Mouse (Mus musculus): ENCODE data around the gene Nrde2. TPM values are rescaled to one million over a fixed set of nuclear protein-coding genes. Genes with fewer than 3 reads are reported as not detected.

Gene Nrde2
- polyA plus RNA-seq, 1 experiment: 0.22 TPM

GRCm38 (mm10) chr12:100090750-100091149 lies 68.7 kb downstream of the Nrde2 start:
- TF ChIP-seq GATA1 (IDR thresholded peaks at IDR 0.05; ENCODE audit: low read length) (no peak), TAL1 (IDR thresholded peaks at IDR 0.05; ENCODE audit: low read length) (no peak)
- no peaks in the 10 kb centered on the region for H3K36me3 ChIP-seq (ENCODE audit: control insufficient read depth)
- no peaks in the 10 kb centered on the region for H3K27me3 ChIP-seq (ENCODE audit: control insufficient read depth)
- no peaks in the 10 kb centered on the region for H3K9me3 ChIP-seq (ENCODE audit: control insufficient read depth, low read length)
- H3K4me3 ChIP-seq (replicated peaks): no peak overlapping the region
- no peaks in the 10 kb centered on the region for H3K4me1 ChIP-seq (ENCODE audit: control insufficient read depth)

- TF ChIP-seq GATA1 (IDR thresholded peaks at IDR 0.05; ENCODE audit: low read length): no peak
- no peak for TF ChIP-seq TAL1 (IDR thresholded peaks at IDR 0.05; ENCODE audit: low read length)
- no peaks in the 10 kb centered on the region for H3K9me3 ChIP-seq (ENCODE audit: control insufficient read depth, low read length)
Measured at GRCm38 (mm10) chr12:100089265-100089664, 70.2 kb downstream of the Nrde2 start.

GRCm38 (mm10) chr12:100088026-100088425 lies 71.4 kb downstream of the Nrde2 start:
- Histone ChIP-seq H3K27me3 (ENCODE audit: control insufficient read depth) (no peaks in the 10 kb centered on the region; the same call in 1 of the 2 replicates), H3K36me3 (ENCODE audit: control insufficient read depth) (no peaks in the 10 kb centered on the region), H3K4me3 (replicated peaks) (no peak overlapping the region), H3K9me3 (ENCODE audit: control insufficient read depth, low read length) (peaks cover 2% of the 10 kb centered on the region; the same call in 1 of the 2 replicates), H3K4me1 (ENCODE audit: control insufficient read depth) (no peaks in the 10 kb centered on the region)
- TF ChIP-seq TAL1 (IDR thresholded peaks at IDR 0.05; ENCODE audit: low read length) (no peak), GATA1 (IDR thresholded peaks at IDR 0.05; ENCODE audit: low read length) (no peak)

More at GRCm38 (mm10) chr12:100089265-100089664, 70.2 kb downstream of the Nrde2 start:
- Histone ChIP-seq H3K4me3 (replicated peaks) (no peak overlapping the region), H3K36me3 (ENCODE audit: control insufficient read depth) (no peaks in the 10 kb centered on the region), H3K4me1 (ENCODE audit: control insufficient read depth) (no peaks in the 10 kb centered on the region), H3K27me3 (ENCODE audit: control insufficient read depth) (no peaks in the 10 kb centered on the region)

- Histone ChIP-seq H3K9me3 (ENCODE audit: control insufficient read depth, low read length) (peaks cover 3% of the 10 kb centered on the region; the same call in 1 of the 2 replicates), H3K4me3 (replicated peaks) (no peak overlapping the region), H3K4me1 (ENCODE audit: control insufficient read depth) (no peaks in the 10 kb centered on the region), H3K36me3 (ENCODE audit: control insufficient read depth) (no peaks in the 10 kb centered on the region), H3K27me3 (ENCODE audit: control insufficient read depth) (no peaks in the 10 kb centered on the region; the same call in 1 of the 2 replicates)
- TF ChIP-seq TAL1 (IDR thresholded peaks at IDR 0.05; ENCODE audit: low read length) (no peak), GATA1 (IDR thresholded peaks at IDR 0.05; ENCODE audit: low read length) (no peak)
Measured at GRCm38 (mm10) chr12:100079636-100080286, 79.7 kb downstream of the Nrde2 start.

GRCm38 (mm10) chr12:100075715-100076114 lies 83.7 kb downstream of the Nrde2 start:
- H3K4me1 ChIP-seq (ENCODE audit: control insufficient read depth): no peaks in the 10 kb centered on the region
- no peaks in the 10 kb centered on the region for H3K27me3 ChIP-seq (ENCODE audit: control insufficient read depth)
- TF ChIP-seq TAL1 (IDR thresholded peaks at IDR 0.05; ENCODE audit: low read length) (no peak), GATA1 (IDR thresholded peaks at IDR 0.05; ENCODE audit: low read length) (no peak)
- no peaks in the 10 kb centered on the region for H3K9me3 ChIP-seq (ENCODE audit: control insufficient read depth, low read length)
- no peaks in the 10 kb centered on the region for H3K36me3 ChIP-seq (ENCODE audit: control insufficient read depth)
- no peak overlapping the region for H3K4me3 ChIP-seq (replicated peaks)

Other genes starting within 250 kb of the Nrde2 start
- gene Kcnk13, start 195.2 kb downstream of the Nrde2 start, polyA plus RNA-seq (2012): not detected in 2 replicates
- gene Psmc1, start 49.5 kb downstream of the Nrde2 start, polyA plus RNA-seq (2012): 2.6 and 2.7 TPM in 2 replicates
- gene Calm1, start 39.8 kb upstream of the Nrde2 start, polyA plus RNA-seq (2012): 39.8 and 55.7 TPM in 2 replicates

All from erythroblast, embryonic 14.5 days (primary cell).